Mouse (Mus musculus) small intestine, adult 2 months (tissue): ENCODE results near the gene Lrp1. TPM values are rescaled to one million over a fixed set of nuclear protein-coding genes. Genes with fewer than 3 reads are reported as not detected.

Experiments used
- H3K27ac ChIP-seq: fragments of 200-500 bp; 2 replicates; pipeline ENCODE4 v1.5.1; 2012; ENCODE audit warnings: low read depth, low read length, control low read depth, inconsistent platforms; ENCODE audit not compliant: insufficient read depth
- H3K27me3 ChIP-seq: fragments of 200-500 bp; 2 replicates; pipeline ENCODE4 v1.6.1; 2012; ENCODE audit warnings: mild to moderate bottlenecking, moderate library complexity, low read length, inconsistent platforms; ENCODE audit not compliant: control insufficient read depth, insufficient read depth
- H3K36me3 ChIP-seq: fragments of 200-500 bp; 2 replicates; pipeline ENCODE4 v1.6.1; 2012; ENCODE audit warnings: mild to moderate bottlenecking, low read length, control low read depth, inconsistent platforms; ENCODE audit not compliant: control insufficient read depth, insufficient read depth
- H3K4me1 ChIP-seq: fragments of 200-500 bp; 2 replicates; pipeline ENCODE4 v1.6.1; 2012; ENCODE audit warnings: low read length, inconsistent platforms, mixed read lengths; ENCODE audit not compliant: control insufficient read depth, insufficient read depth, insufficient read length
- H3K4me3 ChIP-seq: fragments of 200-500 bp; 2 replicates; pipeline ENCODE4 v1.5.1; 2012; ENCODE audit warnings: low read depth, mild to moderate bottlenecking, control low read depth, inconsistent platforms, low read length, moderate library complexity
- CTCF ChIP-seq: fragments of 200-500 bp; IDR thresholded peaks from 2 replicates; pipeline ENCODE4 v1.5.1; 2012; ENCODE audit warnings: low read depth, mild to moderate bottlenecking, control low read depth, inconsistent platforms, low read length, moderate library complexity, mixed read lengths; ENCODE audit not compliant: insufficient replicate concordance, insufficient read length; ENCODE audit errors: extremely low read depth
- POLR2A ChIP-seq: fragments of 200-500 bp; IDR thresholded peaks from 2 replicates; pipeline ENCODE4 v1.6.1; 2012; ENCODE audit warnings: low read depth, mild to moderate bottlenecking, control low read depth, inconsistent platforms, low read length, moderate library complexity
- WGBS: fragments of 180-500 bp; shearing (Covaris S2); methylation state at CpG from one replicate; pipeline ENCODE4 v1.1.7; 2018; 5-methylcytosine and 5-hydroxymethylcytosine counted together
- polyA plus RNA-seq: library from polyadenylated mRNA; depleted of rRNA; stranded (reverse); fragments of >200 nt; gene quantifications from 2 replicates; pipeline ENCODE4 v1.2.3, GENCODE M21; 2012

Lrp1 gene
- polyA plus RNA-seq, 1 experiment, result 200 TPM

- 37% methylated on average over 18 of the region's 18 CpGs for WGBS
- Histone ChIP-seq H3K27ac (no peak overlapping the region), H3K4me3 (no peak overlapping the region), H3K27me3 (no peaks in the 10 kb centered on the region), H3K36me3 (peaks cover 77% of the 10 kb centered on the region), H3K4me1 (no peaks in the 10 kb centered on the region)
- peak; percentile 73 for TF ChIP-seq CTCF
- no peak for TF ChIP-seq POLR2A
Observed at GRCm38 (mm10) chr10:127576381-127576961, 44.5 kb downstream of the Lrp1 start.

- WGBS, result 88% methylated on average over 7 of the region's 7 CpGs
- no peak overlapping the region for H3K4me3 ChIP-seq
- no peaks in the 10 kb centered on the region for H3K27me3 ChIP-seq
- H3K4me1 ChIP-seq, result no peaks in the 10 kb centered on the region; the same call in 1 of the 2 replicates
- H3K36me3 ChIP-seq, result peaks cover 77% of the 10 kb centered on the region
- no peak overlapping the region for H3K27ac ChIP-seq
- TF ChIP-seq POLR2A (no peak), CTCF (no peak)
Observed at GRCm38 (mm10) chr10:127575741-127576140, 45.2 kb downstream of the Lrp1 start.

GRCm38 (mm10) chr10:127572281-127572680, 48.7 kb downstream of the Lrp1 start:
- Histone ChIP-seq H3K4me3 (no peak overlapping the region), H3K27me3 (no peaks in the 10 kb centered on the region), H3K27ac (no peak overlapping the region), H3K36me3 (peaks cover 70% of the 10 kb centered on the region), H3K4me1 (no peaks in the 10 kb centered on the region; the same call in 1 of the 2 replicates)
- WGBS, result 89% methylated on average over 5 of the region's 5 CpGs
- TF ChIP-seq CTCF (no peak), POLR2A (no peak)

- H3K27ac ChIP-seq, result no peak overlapping the region
- no peak overlapping the region for H3K4me3 ChIP-seq
- no peaks in the 10 kb centered on the region for H3K27me3 ChIP-seq
- no peak for TF ChIP-seq POLR2A
- TF ChIP-seq CTCF, result no peak
- H3K36me3 ChIP-seq, result peaks cover 77% of the 10 kb centered on the region
- H3K4me1 ChIP-seq, result no peaks in the 10 kb centered on the region; the same call in 1 of the 2 replicates
- 91% methylated on average over 17 of the region's 17 CpGs for WGBS
Observed at GRCm38 (mm10) chr10:127570937-127571641, 49.9 kb downstream of the Lrp1 start.

- Histone ChIP-seq H3K27ac (no peak overlapping the region), H3K36me3 (peaks cover 74% of the 10 kb centered on the region)
Observed at GRCm38 (mm10) chr10:127570384-127570783, 50.6 kb downstream of the Lrp1 start.

GRCm38 (mm10) chr10:127569450-127569849, 51.5 kb downstream of the Lrp1 start:
- H3K27ac ChIP-seq, result no peak overlapping the region
- peaks cover 67% of the 10 kb centered on the region for H3K36me3 ChIP-seq
- H3K4me1 ChIP-seq, result no peaks in the 10 kb centered on the region; the same call in 1 of the 2 replicates
- H3K4me3 ChIP-seq, result no peak overlapping the region
- no peaks in the 10 kb centered on the region for H3K27me3 ChIP-seq
- WGBS, result 34% methylated on average over 3 of the region's 3 CpGs
- no peak for TF ChIP-seq POLR2A
- TF ChIP-seq CTCF, result peak; percentile 86; the same call in 1 of the 2 replicates

More at GRCm38 (mm10) chr10:127570384-127570783, 50.6 kb downstream of the Lrp1 start:
- 48% methylated on average over 6 of the region's 6 CpGs for WGBS
- Histone ChIP-seq H3K4me1 (no peaks in the 10 kb centered on the region; the same call in 1 of the 2 replicates), H3K27me3 (no peaks in the 10 kb centered on the region), H3K4me3 (no peak overlapping the region)
- no peak for TF ChIP-seq CTCF
